Mouse (Mus musculus) brown adipose tissue, adult 24 weeks (tissue): ENCODE data around the gene Retreg2. TPM values are rescaled to one million over a fixed set of nuclear protein-coding genes. Genes with fewer than 3 reads are reported as not detected.

ENCODE experiments used
- H3K27ac ChIP-seq: fragments of 200-500 bp; replicated peaks from 2 replicates; pipeline ENCODE4 v1.5.1; 2012; ENCODE audit warnings: low read depth, mild to moderate bottlenecking, low read length
- H3K4me1 ChIP-seq: fragments of 200-500 bp; 2 replicates; pipeline ENCODE4 v1.6.1; 2012; ENCODE audit warnings: low read length, mixed read lengths; ENCODE audit not compliant: control insufficient read depth, insufficient read depth, insufficient read length
- H3K4me3 ChIP-seq: fragments of 200-500 bp; 2 replicates; pipeline ENCODE4 v1.5.1; 2012; ENCODE audit warnings: low read depth, mild to moderate bottlenecking, low read length, moderate library complexity; ENCODE audit not compliant: insufficient read depth
- polyA plus RNA-seq: library from polyadenylated mRNA; stranded (reverse); fragments of >200 nt; gene quantifications from 2 replicates; pipeline ENCODE4 v1.2.4, GENCODE M21; 2012; ENCODE audit not compliant: missing spikeins, insufficient read depth, insufficient read length

Gene Retreg2
- polyA plus RNA-seq, 1 experiment, result 39.4 TPM

GRCm38 (mm10) chr1:75148727-75149126 is 6.1 kb downstream of the Retreg2 start:
- Histone ChIP-seq H3K4me1 (no peaks in the 10 kb centered on the region), H3K27ac (no peak overlapping the region), H3K4me3 (no peak overlapping the region)

- Histone ChIP-seq H3K4me1 (no peaks in the 10 kb centered on the region), H3K27ac (no peak overlapping the region)
These were observed 13.3 kb downstream of the Retreg2 start for GRCm38 (mm10) chr1:75155837-75156236.

GRCm38 (mm10) chr1:75158990-75159389 is 16.4 kb downstream of the Retreg2 start:
- Histone ChIP-seq H3K4me3 (no peak overlapping the region), H3K4me1 (no peaks in the 10 kb centered on the region), H3K27ac (no peak overlapping the region)

More at GRCm38 (mm10) chr1:75155837-75156236, 13.3 kb downstream of the Retreg2 start:
- no peak overlapping the region for H3K4me3 ChIP-seq

- H3K27ac ChIP-seq, result no peak overlapping the region
- H3K4me3 ChIP-seq, result no peak overlapping the region
- no peaks in the 10 kb centered on the region for H3K4me1 ChIP-seq
These were observed 17.1 kb downstream of the Retreg2 start for GRCm38 (mm10) chr1:75159540-75160255.

GRCm38 (mm10) chr1:75160256-75160617 is 17.7 kb downstream of the Retreg2 start:
- H3K4me3 ChIP-seq, result no peak overlapping the region
- H3K4me1 ChIP-seq, result no peaks in the 10 kb centered on the region
- no peak overlapping the region for H3K27ac ChIP-seq

GRCm38 (mm10) chr1:75168093-75168471 is 25.5 kb downstream of the Retreg2 start:
- H3K27ac ChIP-seq, result peak overlapping the region; percentile 70
- H3K4me1 ChIP-seq, result no peaks in the 10 kb centered on the region
- peak overlapping the region; percentile 55 for H3K4me3 ChIP-seq

GRCm38 (mm10) chr1:75168472-75169464 is 26.2 kb downstream of the Retreg2 start, which contains the start of gene Zfand2b:
Gene Zfand2b (plus strand): TSS chr1:75168646.
- H3K4me3 ChIP-seq, result peak within 1 kb of the TSS; percentile 69
- peak within 1 kb of the TSS; percentile 70 for H3K27ac ChIP-seq
- no peaks in the 10 kb centered on the region for H3K4me1 ChIP-seq

- peak overlapping the region; percentile 69 for H3K4me3 ChIP-seq
- H3K27ac ChIP-seq, result no peak overlapping the region
- H3K4me1 ChIP-seq, result 0 out of 2 replicates have a peak, but pooled peaks cover 3% of the 10 kb centered on the region
These were observed 36.9 kb downstream of the Retreg2 start for GRCm38 (mm10) chr1:75179334-75180104.

- peak within 1 kb of the TSS; percentile 69 for H3K4me3 ChIP-seq
- no peak within 1 kb of the TSS for H3K27ac ChIP-seq
- 0 out of 2 replicates have a peak, but pooled peaks cover 3% of the 10 kb centered on the region for H3K4me1 ChIP-seq
These were observed 37.6 kb downstream of the Retreg2 start, which contains the start of gene Abcb6 for GRCm38 (mm10) chr1:75180105-75180590. Gene Abcb6 (minus strand): TSS chr1:75180392.

GRCm38 (mm10) chr1:75180741-75181140 is 38.2 kb downstream of the Retreg2 start:
- Histone ChIP-seq H3K4me3 (no peak overlapping the region), H3K27ac (no peak overlapping the region), H3K4me1 (0 out of 2 replicates have a peak, but pooled peaks cover 3% of the 10 kb centered on the region)

GRCm38 (mm10) chr1:75181377-75181870 is 38.8 kb downstream of the Retreg2 start:
- 0 out of 2 replicates have a peak, but pooled peaks cover 3% of the 10 kb centered on the region for H3K4me1 ChIP-seq
- H3K27ac ChIP-seq, result no peak overlapping the region
- H3K4me3 ChIP-seq, result no peak overlapping the region

GRCm38 (mm10) chr1:75182160-75182559 is 39.6 kb downstream of the Retreg2 start:
- Histone ChIP-seq H3K27ac (no peak overlapping the region), H3K4me1 (0 out of 2 replicates have a peak, but pooled peaks cover 3% of the 10 kb centered on the region), H3K4me3 (no peak overlapping the region)

GRCm38 (mm10) chr1:75185495-75185894 is 42.9 kb downstream of the Retreg2 start:
- Histone ChIP-seq H3K4me1 (0 out of 2 replicates have a peak, but pooled peaks cover under 1% of the 10 kb centered on the region), H3K27ac (no peak overlapping the region), H3K4me3 (no peak overlapping the region)

GRCm38 (mm10) chr1:75187126-75187525 is 44.5 kb downstream of the Retreg2 start:
- Histone ChIP-seq H3K27ac (no peak overlapping the region), H3K4me3 (no peak overlapping the region), H3K4me1 (peaks cover 4% of the 10 kb centered on the region; the same call in 1 of the 2 replicates)
